Mouse (Mus musculus) cerebellum, postnatal 36 days (tissue): ENCODE measurements around the gene Klhdc3.
A peak's percentile ranks its signal among the peaks of the same experiment; 100 is the strongest.

Experiments
- DNase-seq, 2 experiments: peaks; one replicate each; pipeline ENCODE4 v3.0.0; 2021 to 2022; ENCODE audit warnings: mixed read lengths in 2 of 2

Klhdc3 gene

DNA sequence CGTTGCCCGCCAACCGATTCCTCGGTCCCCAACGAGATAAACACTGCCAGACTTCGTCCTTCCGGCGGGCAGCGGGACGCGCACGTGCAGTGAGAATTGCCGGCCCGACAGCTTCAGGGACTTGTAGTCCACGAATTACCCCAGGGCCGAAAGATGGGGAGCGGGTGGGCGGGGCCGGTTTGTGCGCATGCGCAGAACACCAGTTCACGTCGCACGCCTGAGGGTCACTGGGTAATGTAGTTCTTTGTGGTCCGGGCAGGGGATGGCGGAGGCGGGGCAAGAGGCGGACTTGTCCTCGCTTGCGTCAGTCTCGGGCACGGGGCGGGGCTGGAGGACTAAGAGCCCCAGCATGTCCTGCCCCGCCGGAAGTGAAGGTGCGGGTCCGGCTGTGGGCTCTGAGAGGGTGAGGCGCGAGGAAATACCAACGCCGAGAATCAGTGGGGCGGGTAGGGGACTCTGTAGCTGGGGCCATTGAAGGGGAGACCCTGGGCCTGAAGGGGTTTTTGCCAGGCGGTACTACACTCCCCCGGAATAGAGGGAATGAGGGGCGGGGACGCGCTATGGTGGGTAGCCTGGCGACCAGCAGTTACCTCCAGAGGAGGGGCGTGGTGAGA lies at the start of gene Klhdc3:
Gene Klhdc3 (minus strand): TSS at position 155 of the 614 bp plus-strand sequence.
- DNase-seq, result peak; percentile 95 to 98

DNA sequence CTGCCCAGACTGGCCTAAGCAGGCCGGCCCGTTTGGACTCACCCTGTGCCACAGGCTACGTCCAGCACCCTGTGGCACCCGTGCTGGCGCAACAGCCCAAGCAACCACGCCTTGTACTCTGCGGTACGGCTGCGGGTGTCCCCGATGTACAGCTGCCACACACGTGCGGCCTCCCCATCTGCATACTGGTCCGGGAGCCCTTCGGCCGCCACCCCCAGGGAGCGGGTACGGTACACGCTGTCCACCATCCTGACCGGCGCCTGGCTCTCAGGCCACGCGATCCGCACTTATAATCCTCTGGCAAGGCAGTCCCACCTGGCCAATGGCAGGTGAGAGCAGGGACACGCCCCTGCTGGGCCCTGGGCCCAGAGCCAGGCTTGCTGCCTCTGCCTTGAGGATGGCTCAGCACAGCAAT lies 48.2 kb upstream of the Klhdc3 start, which contains the start of gene Gnmt:
Gene Gnmt (minus strand): TSS at position 265 of the 415 bp plus-strand sequence.
- peak; percentile 87 to 90 for DNase-seq

GRCm38 (mm10) chr17:46728496-46728895 lies 47.8 kb upstream of the Klhdc3 start:
- no peak for DNase-seq

- DNase-seq, result peak; percentile 36 to 54
These were observed 47.3 kb upstream of the Klhdc3 start for GRCm38 (mm10) chr17:46728021-46728420.

DNA sequence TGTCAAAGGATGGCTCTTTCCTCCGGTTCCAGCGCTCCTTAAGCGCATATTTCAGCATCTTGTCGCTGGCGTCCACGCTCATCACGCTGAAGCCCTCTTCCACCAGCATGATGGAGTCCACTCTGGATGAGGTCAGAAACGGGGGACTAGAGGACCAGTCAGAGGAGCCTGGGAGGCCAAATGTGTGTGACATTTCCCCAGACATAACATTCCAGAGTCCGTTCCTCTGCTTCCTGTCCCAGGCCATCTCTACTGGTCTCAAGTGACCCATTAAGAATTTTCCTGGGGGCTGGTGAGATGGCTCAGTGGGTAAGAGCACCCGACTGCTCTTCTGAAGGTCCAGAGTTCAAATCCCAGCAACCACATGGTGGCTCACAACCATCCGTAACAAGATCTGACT lies 46.6 kb upstream of the Klhdc3 start:
- no peak for DNase-seq

- peak; percentile 78 to 79 for DNase-seq
These were observed 45.3 kb upstream of the Klhdc3 start for GRCm38 (mm10) chr17:46725731-46726645.

GRCm38 (mm10) chr17:46725273-46725672 lies 44.6 kb upstream of the Klhdc3 start:
- DNase-seq, result peak; percentile 36 to 43

- no peak for DNase-seq
These were observed 43.9 kb upstream of the Klhdc3 start for GRCm38 (mm10) chr17:46724477-46725084.

DNA sequence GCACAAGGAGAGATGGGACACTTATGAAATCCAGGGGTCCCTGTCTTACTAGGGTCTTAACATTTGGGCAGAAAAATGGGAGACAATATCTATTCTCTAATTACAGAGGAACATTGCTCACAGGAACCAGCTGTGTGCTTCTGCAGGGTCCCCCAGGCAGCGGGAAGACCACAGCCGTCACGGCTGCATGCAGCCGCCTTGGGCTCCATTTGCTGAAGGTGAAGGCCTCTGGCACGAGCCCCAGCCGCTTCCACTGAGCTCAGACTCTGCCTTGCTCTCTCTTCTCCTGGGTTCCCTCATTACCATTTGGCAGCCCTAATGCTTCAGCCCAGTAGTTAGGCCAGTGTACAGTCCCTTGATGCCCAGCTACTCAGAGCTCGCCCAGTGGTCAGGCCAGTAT lies 40.4 kb upstream of the Klhdc3 start:
- no peak for DNase-seq

DNA sequence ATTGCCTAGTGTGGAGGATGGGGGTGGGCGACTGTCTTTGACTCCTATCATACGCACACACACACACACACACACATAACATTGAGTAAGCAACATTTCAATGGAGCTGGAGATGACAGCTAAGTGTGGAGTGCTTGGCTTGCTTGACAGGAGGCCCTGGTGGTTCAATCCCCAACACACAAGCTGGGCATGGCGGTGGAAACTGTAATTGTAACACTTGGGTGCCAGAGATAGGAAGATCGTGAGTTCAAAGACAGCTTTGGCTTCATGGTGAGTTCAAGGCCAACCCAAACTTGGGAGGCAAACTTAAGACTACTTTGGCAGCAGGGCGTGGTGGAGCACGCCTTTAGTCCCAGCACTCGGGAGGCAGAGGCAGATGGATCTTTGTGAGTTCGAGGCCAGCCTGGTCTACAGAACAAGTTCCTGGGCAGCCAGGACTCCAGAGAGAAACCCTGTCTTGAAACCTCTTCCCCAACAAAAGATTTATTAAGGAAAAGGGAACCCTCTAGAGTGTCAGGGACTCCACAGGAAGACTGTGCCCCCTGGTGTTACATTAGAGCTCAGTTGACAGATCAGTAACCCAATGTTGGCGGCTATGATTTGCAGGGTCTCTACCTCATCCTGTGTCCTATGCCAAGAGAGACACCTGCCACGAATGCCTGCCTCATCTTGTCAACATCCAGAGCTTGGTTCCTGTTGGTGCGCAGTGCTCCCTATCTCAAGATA lies 34.2 kb upstream of the Klhdc3 start:
- peak in 1 of 2 experiments; percentile 16 for DNase-seq

DNA sequence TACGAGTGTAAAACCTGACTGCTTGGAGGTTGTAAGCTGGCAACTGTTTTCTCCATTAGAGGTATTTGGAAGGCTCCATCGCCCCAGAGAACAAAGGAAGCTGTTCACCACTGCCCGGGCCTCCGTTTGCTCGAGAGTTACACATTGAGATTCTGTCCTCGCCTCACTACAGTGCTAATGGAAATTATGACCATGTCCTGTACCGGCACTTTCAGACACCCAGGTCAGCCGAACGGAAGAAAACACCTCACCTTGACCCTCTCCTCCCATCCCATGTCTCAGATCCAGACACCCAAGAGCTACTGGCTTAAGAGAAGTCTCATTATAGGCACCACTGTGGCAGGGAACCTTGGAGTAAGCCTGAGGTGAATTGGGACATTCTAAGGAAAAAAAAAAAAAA lies 33.1 kb upstream of the Klhdc3 start:
- no peak for DNase-seq

- no peak for DNase-seq
These were observed 31.7 kb upstream of the Klhdc3 start for GRCm38 (mm10) chr17:46712442-46712841.

- peak; percentile 34 to 49 for DNase-seq
These were observed 31.0 kb upstream of the Klhdc3 start for GRCm38 (mm10) chr17:46711612-46712271.

GRCm38 (mm10) chr17:46710959-46711597 lies 30.4 kb upstream of the Klhdc3 start, which contains the start of gene Pex6:
Pex6 (plus strand) TSS chr17:46711463.
- DNase-seq, result peak; percentile 93 to 95

DNA sequence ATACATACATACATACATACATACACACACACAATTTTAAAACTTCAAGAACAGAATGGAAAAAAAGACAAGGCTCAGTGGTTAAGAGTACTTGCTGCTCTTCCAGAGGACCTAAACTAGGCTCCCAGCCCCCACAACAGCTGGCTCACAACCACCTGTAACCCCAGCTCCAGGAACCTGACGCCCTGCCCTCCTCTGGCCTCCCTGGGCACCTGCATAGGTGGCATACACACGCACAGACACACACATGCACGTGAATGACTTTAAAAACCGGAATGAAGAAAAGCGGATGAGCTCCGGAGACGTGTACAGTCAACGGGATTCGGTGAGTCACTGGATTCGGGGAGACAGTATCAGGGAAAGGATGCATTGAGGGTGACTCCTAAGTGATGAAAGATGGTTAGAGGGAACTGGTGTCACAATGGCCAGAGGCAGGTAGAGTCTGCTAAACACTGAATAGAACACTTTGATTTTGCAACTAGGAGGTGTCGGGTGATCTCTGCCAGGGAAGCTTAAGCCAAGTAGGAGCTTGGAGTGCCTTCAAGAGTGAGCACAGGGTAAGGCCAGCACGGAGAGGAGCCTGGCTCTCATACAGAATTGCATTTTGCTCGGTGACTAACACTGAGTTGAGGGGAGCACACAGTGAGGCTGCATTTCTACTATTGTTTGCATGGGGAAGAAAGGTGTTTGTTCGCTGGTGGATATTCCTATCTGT lies 25.8 kb upstream of the Klhdc3 start:
- no peak for DNase-seq

- peak; percentile 94 for DNase-seq
These were observed 24.4 kb upstream of the Klhdc3 start, which contains the start of gene Ppp2r5d for GRCm38 (mm10) chr17:46704887-46705835. Ppp2r5d (minus strand) TSS chr17:46705111.

GRCm38 (mm10) chr17:46703971-46704886 lies 23.5 kb upstream of the Klhdc3 start:
- DNase-seq, result no peak

GRCm38 (mm10) chr17:46702506-46702905 lies 21.8 kb upstream of the Klhdc3 start:
- DNase-seq, result no peak
